Mouse (Mus musculus) limb, embryonic 10.5 days (tissue): Measurements from ENCODE around the gene Trim23. TPM values are rescaled to one million over a fixed set of nuclear protein-coding genes. Genes with fewer than 3 reads are reported as not detected.

ENCODE experiments used
- DNase-seq: peaks from one replicate; pipeline ENCODE4 v3.0.0-alpha.2; 2017; ENCODE audit warnings: low spot score
- H3K27ac ChIP-seq: fragments of 300-500 bp; sonication (generic); 2 replicates; pipeline ENCODE4 v1.5.1; 2016; ENCODE audit warnings: mild to moderate bottlenecking
- H3K27me3 ChIP-seq: fragments of 300-500 bp; sonication (generic); 2 replicates; pipeline ENCODE4 v1.6.1; 2016; ENCODE audit warnings: low read depth, mild to moderate bottlenecking; ENCODE audit not compliant: poor library complexity, severe bottlenecking
- H3K36me3 ChIP-seq: fragments of 300-500 bp; sonication (generic); 2 replicates; pipeline ENCODE4 v1.6.1; 2016; ENCODE audit warnings: mild to moderate bottlenecking, moderate library complexity
- H3K4me1 ChIP-seq: fragments of 300-500 bp; sonication (generic); 2 replicates; pipeline ENCODE4 v1.6.1; 2016
- H3K4me3 ChIP-seq: fragments of 300-500 bp; sonication (generic); 2 replicates; pipeline ENCODE4 v1.5.1; 2016; ENCODE audit warnings: mild to moderate bottlenecking, moderate library complexity
- H3K9me3 ChIP-seq: fragments of 300-500 bp; sonication (generic); replicated peaks from 2 replicates; pipeline ENCODE4 v1.6.1; 2016; ENCODE audit warnings: mild to moderate bottlenecking
- WGBS: fragments of 180-500 bp; shearing (Covaris S2); methylation state at CpG from one replicate; pipeline ENCODE4 v1.1.7; 2016; 5-methylcytosine and 5-hydroxymethylcytosine counted together
- polyA plus RNA-seq: library from polyadenylated mRNA; unstranded; fragments of >200 nt; fragmentation: Nextera tagmentation; extraction: Ambion mirVana; gene quantifications from 2 replicates; pipeline ENCODE4 v1.2.1, GENCODE M21; 2016

Gene Trim23
- polyA plus RNA-seq, result 15.2 and 19.2 TPM in 2 replicates

- Histone ChIP-seq H3K4me3 (peak within 1 kb of the TSS; percentile 64), H3K27ac (peak within 1 kb of the TSS; percentile 88), H3K36me3 (peaks cover 47% of the 10 kb centered on the region), H3K9me3 (no peaks in the 10 kb centered on the region), H3K4me1 (peaks cover 15% of the 10 kb centered on the region), H3K27me3 (no peaks in the 10 kb centered on the region)
- DNase-seq, result peak; percentile 96
- WGBS, result under 1% methylated on average over 38 of the region's 38 CpGs
Observed at GRCm38 (mm10) chr13:104178650-104179121, at the start of gene Trim23. Gene Trim23 (plus strand): TSS chr13:104178797.

- peaks cover 26% of the 10 kb centered on the region for H3K36me3 ChIP-seq
- no peak for DNase-seq
- no peak overlapping the region for H3K27ac ChIP-seq
- no peaks in the 10 kb centered on the region for H3K27me3 ChIP-seq
- no peaks in the 10 kb centered on the region for H3K4me1 ChIP-seq
- no peak overlapping the region for H3K4me3 ChIP-seq
- H3K9me3 ChIP-seq, result no peaks in the 10 kb centered on the region
- 93% methylated on average over 2 of the region's 2 CpGs for WGBS
Observed at GRCm38 (mm10) chr13:104132561-104132960, 46.0 kb upstream of the Trim23 start.

- H3K36me3 ChIP-seq, result peaks cover 26% of the 10 kb centered on the region
- no peaks in the 10 kb centered on the region for H3K9me3 ChIP-seq
- H3K27me3 ChIP-seq, result no peaks in the 10 kb centered on the region
- no peaks in the 10 kb centered on the region for H3K4me1 ChIP-seq
- H3K4me3 ChIP-seq, result no peak overlapping the region
- no peak for DNase-seq
- 87% methylated on average over 4 of the region's 4 CpGs for WGBS
- no peak overlapping the region for H3K27ac ChIP-seq
Observed at GRCm38 (mm10) chr13:104134510-104135085, 44.0 kb upstream of the Trim23 start.

- no peaks in the 10 kb centered on the region for H3K9me3 ChIP-seq
- H3K36me3 ChIP-seq, result peaks cover 63% of the 10 kb centered on the region
- no peaks in the 10 kb centered on the region for H3K4me1 ChIP-seq
- no peak overlapping the region for H3K27ac ChIP-seq
- H3K27me3 ChIP-seq, result no peaks in the 10 kb centered on the region
- no peak overlapping the region for H3K4me3 ChIP-seq
- WGBS, result 50% methylated on average over 13 of the region's 13 CpGs
- peak; percentile 71 for DNase-seq
Observed at GRCm38 (mm10) chr13:104139369-104140209, 39.0 kb upstream of the Trim23 start.

GRCm38 (mm10) chr13:104144871-104145270, 33.7 kb upstream of the Trim23 start:
- DNase-seq, result no peak
- no peaks in the 10 kb centered on the region for H3K4me1 ChIP-seq
- peaks cover 98% of the 10 kb centered on the region for H3K36me3 ChIP-seq
- no peaks in the 10 kb centered on the region for H3K27me3 ChIP-seq
- no peak overlapping the region for H3K27ac ChIP-seq
- H3K9me3 ChIP-seq, result no peaks in the 10 kb centered on the region
- 91% methylated on average over 9 of the region's 9 CpGs for WGBS
- H3K4me3 ChIP-seq, result no peak overlapping the region

GRCm38 (mm10) chr13:104145646-104146045, 33.0 kb upstream of the Trim23 start:
- 94% methylated on average over 3 of the region's 3 CpGs for WGBS
- H3K9me3 ChIP-seq, result no peaks in the 10 kb centered on the region
- no peak overlapping the region for H3K27ac ChIP-seq
- peaks cover 96% of the 10 kb centered on the region for H3K36me3 ChIP-seq
- no peak overlapping the region for H3K4me3 ChIP-seq
- no peaks in the 10 kb centered on the region for H3K4me1 ChIP-seq
- no peaks in the 10 kb centered on the region for H3K27me3 ChIP-seq
- no peak for DNase-seq

- peaks cover 66% of the 10 kb centered on the region for H3K36me3 ChIP-seq
- H3K27me3 ChIP-seq, result no peaks in the 10 kb centered on the region
- H3K9me3 ChIP-seq, result no peaks in the 10 kb centered on the region
- no peak overlapping the region for H3K27ac ChIP-seq
- H3K4me3 ChIP-seq, result no peak overlapping the region
- no peaks in the 10 kb centered on the region for H3K4me1 ChIP-seq
- DNase-seq, result no peak
- 93% methylated on average over 5 of the region's 5 CpGs for WGBS
Observed at GRCm38 (mm10) chr13:104154180-104154579, 24.4 kb upstream of the Trim23 start.

- Histone ChIP-seq H3K27me3 (no peaks in the 10 kb centered on the region), H3K4me1 (no peaks in the 10 kb centered on the region), H3K27ac (no peak overlapping the region), H3K36me3 (peaks cover 66% of the 10 kb centered on the region), H3K4me3 (no peak overlapping the region), H3K9me3 (no peaks in the 10 kb centered on the region)
- DNase-seq, result no peak
- 94% methylated on average over 7 of the region's 7 CpGs for WGBS
Observed at GRCm38 (mm10) chr13:104155106-104155505, 23.5 kb upstream of the Trim23 start.

- 91% methylated on average over 1 of the region's 1 CpGs for WGBS
- no peaks in the 10 kb centered on the region for H3K27me3 ChIP-seq
- H3K4me3 ChIP-seq, result no peak overlapping the region
- H3K36me3 ChIP-seq, result peaks cover 67% of the 10 kb centered on the region
- DNase-seq, result no peak
- H3K27ac ChIP-seq, result no peak overlapping the region
- no peaks in the 10 kb centered on the region for H3K9me3 ChIP-seq
- H3K4me1 ChIP-seq, result no peaks in the 10 kb centered on the region
Observed at GRCm38 (mm10) chr13:104155686-104156085, 22.9 kb upstream of the Trim23 start.

- Histone ChIP-seq H3K9me3 (no peaks in the 10 kb centered on the region), H3K36me3 (peaks cover 50% of the 10 kb centered on the region), H3K4me1 (peaks cover 3% of the 10 kb centered on the region), H3K27ac (no peak overlapping the region), H3K27me3 (no peaks in the 10 kb centered on the region), H3K4me3 (no peak overlapping the region)
- WGBS, result 94% methylated on average over 5 of the region's 5 CpGs
- DNase-seq, result no peak
Observed at GRCm38 (mm10) chr13:104171711-104172110, 6.9 kb upstream of the Trim23 start.

- peaks cover 42% of the 10 kb centered on the region for H3K36me3 ChIP-seq
- H3K4me3 ChIP-seq, result no peak overlapping the region
- H3K27ac ChIP-seq, result no peak overlapping the region
- no peak for DNase-seq
- no peaks in the 10 kb centered on the region for H3K9me3 ChIP-seq
- H3K27me3 ChIP-seq, result no peaks in the 10 kb centered on the region
- peaks cover 9% of the 10 kb centered on the region for H3K4me1 ChIP-seq
Observed at GRCm38 (mm10) chr13:104172498-104172897, 6.1 kb upstream of the Trim23 start.

GRCm38 (mm10) chr13:104176874-104177273, 1.7 kb upstream of the Trim23 start:
- Histone ChIP-seq H3K4me3 (peak overlapping the region; percentile 64), H3K36me3 (peaks cover 31% of the 10 kb centered on the region), H3K27ac (no peak overlapping the region), H3K9me3 (no peaks in the 10 kb centered on the region), H3K27me3 (no peaks in the 10 kb centered on the region), H3K4me1 (peaks cover 15% of the 10 kb centered on the region)
- DNase-seq, result no peak
- WGBS, result 84% methylated on average over 3 of the region's 3 CpGs
